Mouse (Mus musculus) liver, postnatal 0 days (tissue): ENCODE results near the gene Gm37240.
"Not testable (repeated sequence)": the region's sequence is repeated elsewhere in the genome, so short reads cannot be mapped to it uniquely, and the experiment has no call there.

Source experiments
- CTCF ChIP-seq: sonication (generic); IDR thresholded peaks from 2 replicates; pipeline ENCODE4 v1.5.1; 2016; ENCODE audit warnings: antibody characterized with exemption, low read depth
- EP300 ChIP-seq: IDR thresholded peaks from 2 replicates; pipeline ENCODE4 v1.6.1; 2016; ENCODE audit warnings: antibody characterized with exemption, low read depth, mild to moderate bottlenecking

DNA sequence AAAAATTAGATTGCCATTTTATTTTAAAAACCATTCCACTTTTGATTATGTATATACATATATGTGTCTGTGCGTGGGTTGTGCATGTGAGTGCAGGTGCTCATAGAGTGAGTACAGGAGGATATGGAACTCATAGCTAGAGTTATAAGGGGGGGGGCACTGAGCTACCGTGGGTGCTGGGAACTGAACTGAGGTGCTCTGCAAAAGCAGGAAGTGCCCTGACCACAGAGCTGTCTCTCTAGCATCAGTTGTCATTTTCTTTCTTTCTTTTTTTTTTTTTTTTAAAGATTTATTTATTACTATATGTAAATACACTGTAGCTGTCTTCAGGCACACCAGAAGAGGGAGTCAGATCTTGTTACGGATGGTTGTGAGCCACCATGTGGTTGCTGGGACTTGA, 1025.5 kb downstream of the Gm37240 start:
- not testable (repeated sequence) for TF ChIP-seq CTCF, EP300
